Mouse (Mus musculus) intestine, postnatal 0 days (tissue): ENCODE measurements around the gene Vkorc1. TPM values are rescaled to one million over a fixed set of nuclear protein-coding genes. Genes with fewer than 3 reads are reported as not detected.

Experiments used
- ATAC-seq: fragments of 200-750 bp; cut with Nextera tagmentation; 2 replicates; pipeline ENCODE4 v1.8.0; 2017; ENCODE audit warnings: mild to moderate bottlenecking, moderate TSS enrichment, moderate library complexity
- H3K27ac ChIP-seq: fragments of 300-500 bp; sonication (generic); 2 replicates; pipeline ENCODE4 v1.5.1; 2014; ENCODE audit warnings: mild to moderate bottlenecking, low read depth, low read length, moderate library complexity
- H3K27me3 ChIP-seq: fragments of 300-500 bp; sonication (generic); replicated peaks from 2 replicates; pipeline ENCODE4 v1.6.1; 2014; ENCODE audit warnings: low read length, mixed read lengths; ENCODE audit not compliant: control insufficient read depth, insufficient read depth
- H3K36me3 ChIP-seq: fragments of 300-500 bp; sonication (generic); 2 replicates; pipeline ENCODE4 v1.6.1; 2014; ENCODE audit warnings: mild to moderate bottlenecking, moderate library complexity; ENCODE audit not compliant: control insufficient read depth, insufficient read depth
- H3K4me1 ChIP-seq: fragments of 300-500 bp; sonication (generic); replicated peaks from 2 replicates; pipeline ENCODE4 v1.6.1; 2014; ENCODE audit warnings: antibody characterized with exemption, low read length, mixed read lengths; ENCODE audit not compliant: control insufficient read depth, insufficient read depth
- H3K4me2 ChIP-seq: fragments of 300-500 bp; sonication (generic); replicated peaks from 2 replicates; pipeline ENCODE4 v1.6.1; 2014; ENCODE audit warnings: low read depth, mild to moderate bottlenecking, moderate library complexity
- H3K4me3 ChIP-seq: fragments of 300-500 bp; sonication (generic); 2 replicates; pipeline ENCODE4 v1.5.1; 2014; ENCODE audit warnings: low read depth, low read length
- H3K9ac ChIP-seq: fragments of 300-500 bp; sonication (generic); 2 replicates; pipeline ENCODE4 v1.6.1; 2014; ENCODE audit warnings: mild to moderate bottlenecking, low read depth, low read length
- H3K9me3 ChIP-seq: fragments of 300-500 bp; sonication (generic); 2 replicates; pipeline ENCODE4 v1.6.1; 2016; ENCODE audit warnings: mixed run types; ENCODE audit not compliant: control insufficient read depth
- CTCF ChIP-seq: sonication (generic); IDR thresholded peaks from 2 replicates; pipeline ENCODE4 v1.5.1; 2016; ENCODE audit warnings: low read depth, mild to moderate bottlenecking, control low read depth, antibody characterized with exemption, moderate library complexity
- WGBS: fragments of 180-500 bp; shearing (Covaris S2); extraction: QIAGEN DNeasy Blood & Tissue Kit; methylation state at CpG from one replicate; pipeline ENCODE4 v1.1.7; 2014; 5-methylcytosine and 5-hydroxymethylcytosine counted together
- polyA plus RNA-seq: library from polyadenylated mRNA; unstranded; fragments of >200 nt; fragmentation: Nextera tagmentation; extraction: Ambion mirVana; gene quantifications from 2 replicates; pipeline ENCODE4 v1.2.1, GENCODE M21; 2015

Gene Vkorc1
- polyA plus RNA-seq, 1 experiment from 2014 or later: 194 TPM

- ATAC-seq: no peak
- Histone ChIP-seq H3K4me3 (no peak overlapping the region), H3K4me1 (peaks cover 3% of the 10 kb centered on the region; the same call in 1 of the 2 replicates), H3K27ac (0 out of 2 replicates have a peak overlapping the region, but pooled peaks have one; percentile 21), H3K27me3 (no peaks in the 10 kb centered on the region), H3K9me3 (no peaks in the 10 kb centered on the region), H3K4me2 (no peak overlapping the region), H3K36me3 (peaks cover 35% of the 10 kb centered on the region), H3K9ac (no peak overlapping the region)
- no peak for TF ChIP-seq CTCF
- WGBS: 63% methylated on average over 3 of the region's 3 CpGs
These were observed 26.1 kb downstream of the Vkorc1 start for GRCm38 (mm10) chr7:127869149-127869810.

- no peaks in the 10 kb centered on the region for H3K4me1 ChIP-seq
- ATAC-seq: no peak
- H3K4me2 ChIP-seq: no peak overlapping the region
- H3K27ac ChIP-seq: no peak overlapping the region
- no peaks in the 10 kb centered on the region for H3K9me3 ChIP-seq
- peaks cover 36% of the 10 kb centered on the region for H3K36me3 ChIP-seq
- H3K4me3 ChIP-seq: no peak overlapping the region
- 94% methylated on average over 18 of the region's 18 CpGs for WGBS
- TF ChIP-seq CTCF: no peak
- H3K27me3 ChIP-seq: no peaks in the 10 kb centered on the region
- H3K9ac ChIP-seq: no peak overlapping the region
These were observed 27.8 kb downstream of the Vkorc1 start for GRCm38 (mm10) chr7:127867641-127868040.

- WGBS: 94% methylated on average over 12 of the region's 12 CpGs
- no peak for TF ChIP-seq CTCF
- no peak for ATAC-seq
These were observed 29.0 kb downstream of the Vkorc1 start for GRCm38 (mm10) chr7:127866434-127866833.

GRCm38 (mm10) chr7:127858258-127858657 is 37.2 kb downstream of the Vkorc1 start:
- ATAC-seq: no peak
- Histone ChIP-seq H3K9ac (no peak overlapping the region), H3K4me3 (no peak overlapping the region), H3K36me3 (no peaks in the 10 kb centered on the region), H3K4me1 (no peaks in the 10 kb centered on the region), H3K9me3 (no peaks in the 10 kb centered on the region), H3K4me2 (no peak overlapping the region), H3K27me3 (no peaks in the 10 kb centered on the region), H3K27ac (no peak overlapping the region)
- TF ChIP-seq CTCF: no peak
- WGBS: 87% methylated on average over 6 of the region's 6 CpGs

More at GRCm38 (mm10) chr7:127866434-127866833, 29.0 kb downstream of the Vkorc1 start:
- no peaks in the 10 kb centered on the region for H3K27me3 ChIP-seq
- no peak overlapping the region for H3K9ac ChIP-seq
- peaks cover 36% of the 10 kb centered on the region for H3K36me3 ChIP-seq
- no peaks in the 10 kb centered on the region for H3K4me1 ChIP-seq
- H3K4me2 ChIP-seq: no peak overlapping the region
- no peaks in the 10 kb centered on the region for H3K9me3 ChIP-seq
- no peak overlapping the region for H3K27ac ChIP-seq
- no peak overlapping the region for H3K4me3 ChIP-seq

GRCm38 (mm10) chr7:127850906-127851305 is 44.5 kb downstream of the Vkorc1 start:
- 0 out of 2 replicates have a peak, but pooled peaks have one; percentile 19 for ATAC-seq
- H3K9ac ChIP-seq: no peak overlapping the region
- no peak overlapping the region for H3K4me3 ChIP-seq
- H3K4me1 ChIP-seq: no peaks in the 10 kb centered on the region
- H3K36me3 ChIP-seq: peaks cover 21% of the 10 kb centered on the region
- WGBS: 46% methylated on average over 5 of the region's 5 CpGs
- H3K27ac ChIP-seq: no peak overlapping the region; the same call in 1 of the 2 replicates
- H3K9me3 ChIP-seq: no peaks in the 10 kb centered on the region
- TF ChIP-seq CTCF: no peak
- no peak overlapping the region for H3K4me2 ChIP-seq
- no peaks in the 10 kb centered on the region for H3K27me3 ChIP-seq

- no peak for TF ChIP-seq CTCF
- H3K9ac ChIP-seq: no peak overlapping the region
- no peaks in the 10 kb centered on the region for H3K4me1 ChIP-seq
- no peak overlapping the region for H3K4me2 ChIP-seq
- ATAC-seq: no peak
- no peaks in the 10 kb centered on the region for H3K9me3 ChIP-seq
- 62% methylated on average over 6 of the region's 6 CpGs for WGBS
- no peak overlapping the region for H3K4me3 ChIP-seq
- peaks cover 25% of the 10 kb centered on the region for H3K36me3 ChIP-seq
- no peaks in the 10 kb centered on the region for H3K27me3 ChIP-seq
- H3K27ac ChIP-seq: no peak overlapping the region; the same call in 1 of the 2 replicates
These were observed 45.2 kb downstream of the Vkorc1 start for GRCm38 (mm10) chr7:127849973-127850875.

Other genes starting within 250 kb of the Vkorc1 start
- gene Bcl7c, start 186.7 kb downstream of the Vkorc1 start, polyA plus RNA-seq: 26.6 and 27.7 TPM in 2 replicates
- gene Ctf1, start 182.9 kb downstream of the Vkorc1 start, polyA plus RNA-seq: 4.1 TPM in 2 replicates
- not detected in 2 replicates for gene Ctf2, start 163.5 kb downstream of the Vkorc1 start, polyA plus RNA-seq
- 2.1 and 2.2 TPM in 2 replicates for gene Fbxl19, start 151.1 kb downstream of the Vkorc1 start, polyA plus RNA-seq
- 18.7 and 21.8 TPM in 2 replicates for gene Orai3, start 125.8 kb downstream of the Vkorc1 start, polyA plus RNA-seq
- gene Setd1a, start 118.9 kb downstream of the Vkorc1 start, polyA plus RNA-seq: 9.7 and 9.9 TPM in 2 replicates
- gene Gm49388, start 110.0 kb downstream of the Vkorc1 start, polyA plus RNA-seq: not detected in 2 replicates
- 35.2 and 37.3 TPM in 2 replicates for gene Hsd3b7, start 95.0 kb downstream of the Vkorc1 start, polyA plus RNA-seq
- gene Stx4a, start 71.3 kb downstream of the Vkorc1 start, polyA plus RNA-seq: 38.9 and 46.6 TPM in 2 replicates
- gene Stx1b, start 71.1 kb downstream of the Vkorc1 start, polyA plus RNA-seq: 0.74 and 1.1 TPM in 2 replicates
- gene Zfp646, start 19.4 kb downstream of the Vkorc1 start, polyA plus RNA-seq: 4.5 and 5.4 TPM in 2 replicates
- gene Zfp668, start 18.8 kb downstream of the Vkorc1 start, polyA plus RNA-seq: 5.4 and 6.1 TPM in 2 replicates
- gene Prss53, start 4.6 kb downstream of the Vkorc1 start, polyA plus RNA-seq: 2.4 and 2.9 TPM in 2 replicates
- gene Gm21974, start 163 bp downstream of the Vkorc1 start, polyA plus RNA-seq: not detected in 2 replicates
- 94.0 and 94.2 TPM in 2 replicates for gene Bckdk, start 8.5 kb upstream of the Vkorc1 start, polyA plus RNA-seq
- 17.4 and 18.0 TPM in 2 replicates for gene Kat8, start 16.9 kb upstream of the Vkorc1 start, polyA plus RNA-seq
- 63.0 and 64.4 TPM in 2 replicates for gene Prss8, start 34.5 kb upstream of the Vkorc1 start, polyA plus RNA-seq
- gene Prss36, start 51.1 kb upstream of the Vkorc1 start, polyA plus RNA-seq: 6.3 and 6.6 TPM in 2 replicates
- gene Fus, start 71.8 kb upstream of the Vkorc1 start, polyA plus RNA-seq: 120 and 132 TPM in 2 replicates
- 537 and 545 TPM in 2 replicates for gene Pycard, start 98.2 kb upstream of the Vkorc1 start, polyA plus RNA-seq
- gene Trim72, start 108.3 kb upstream of the Vkorc1 start, polyA plus RNA-seq: 0.29 and 0.47 TPM in 2 replicates
- gene Itgam, start 167.0 kb upstream of the Vkorc1 start, polyA plus RNA-seq: 0.70 and 0.88 TPM in 2 replicates
- not detected in 2 replicates for gene Gm49368, start 167.1 kb upstream of the Vkorc1 start, polyA plus RNA-seq
- gene Itgax, start 233.9 kb upstream of the Vkorc1 start, polyA plus RNA-seq: 1.6 TPM in 2 replicates